Mouse (Mus musculus) stomach, embryonic 16.5 days (tissue): ENCODE results near the gene Atp5j2. TPM values are rescaled to one million over a fixed set of nuclear protein-coding genes. Genes with fewer than 3 reads are reported as not detected.
"Not testable (repeated sequence)": the region's sequence is repeated elsewhere in the genome, so short reads cannot be mapped to it uniquely, and the experiment has no call there.

Source experiments
- ATAC-seq: fragments of 200-750 bp; cut with Nextera tagmentation; 2 replicates; pipeline ENCODE4 v1.8.0; 2017; ENCODE audit warnings: moderate number of reproducible peaks, moderate TSS enrichment; ENCODE audit not compliant: insufficient read depth, low FRiP score
- H3K27ac ChIP-seq: fragments of 300-500 bp; sonication (generic); 2 replicates; pipeline ENCODE4 v1.5.1; 2014; ENCODE audit warnings: low read length
- H3K27me3 ChIP-seq: fragments of 300-500 bp; sonication (generic); 2 replicates; pipeline ENCODE4 v1.6.1; 2014; ENCODE audit warnings: low read length, control low read depth, mixed read lengths; ENCODE audit not compliant: control insufficient read depth, insufficient read depth
- H3K36me3 ChIP-seq: fragments of 300-500 bp; sonication (generic); 2 replicates; pipeline ENCODE4 v1.6.1; 2014; ENCODE audit warnings: low read length; ENCODE audit not compliant: control insufficient read depth, insufficient read depth
- H3K4me1 ChIP-seq: fragments of 300-500 bp; sonication (generic); 2 replicates; pipeline ENCODE4 v1.6.1; 2014; ENCODE audit warnings: low read length, control low read depth, mixed read lengths; ENCODE audit not compliant: control insufficient read depth, insufficient read depth
- H3K4me2 ChIP-seq: fragments of 300-500 bp; sonication (generic); 2 replicates; pipeline ENCODE4 v1.6.1; 2014; ENCODE audit warnings: low read depth, low read length, mixed read lengths
- H3K4me3 ChIP-seq: fragments of 300-500 bp; sonication (generic); replicated peaks from 2 replicates; pipeline ENCODE4 v1.5.1; 2014; ENCODE audit warnings: mild to moderate bottlenecking, low read length
- H3K9ac ChIP-seq: fragments of 300-500 bp; sonication (generic); 2 replicates; pipeline ENCODE4 v1.6.1; 2014; ENCODE audit warnings: low read length
- H3K9me3 ChIP-seq: fragments of 300-500 bp; sonication (generic); replicated peaks from 2 replicates; pipeline ENCODE4 v1.6.1; 2016; ENCODE audit warnings: low read length, control low read depth; ENCODE audit not compliant: control insufficient read depth
- WGBS: fragments of 180-500 bp; shearing (Covaris S2); extraction: QIAGEN DNeasy Blood & Tissue Kit; methylation state at CpG from one replicate; pipeline ENCODE4 v1.1.7; 2014; 5-methylcytosine and 5-hydroxymethylcytosine counted together
- polyA plus RNA-seq: library from polyadenylated mRNA; unstranded; fragments of >200 nt; fragmentation: Nextera tagmentation; extraction: Ambion mirVana; gene quantifications from 2 replicates; pipeline ENCODE4 v1.2.1, GENCODE M21; 2015

The Atp5j2 gene
- polyA plus RNA-seq, 1 experiment from 2014 or later, result 758 TPM

DNA sequence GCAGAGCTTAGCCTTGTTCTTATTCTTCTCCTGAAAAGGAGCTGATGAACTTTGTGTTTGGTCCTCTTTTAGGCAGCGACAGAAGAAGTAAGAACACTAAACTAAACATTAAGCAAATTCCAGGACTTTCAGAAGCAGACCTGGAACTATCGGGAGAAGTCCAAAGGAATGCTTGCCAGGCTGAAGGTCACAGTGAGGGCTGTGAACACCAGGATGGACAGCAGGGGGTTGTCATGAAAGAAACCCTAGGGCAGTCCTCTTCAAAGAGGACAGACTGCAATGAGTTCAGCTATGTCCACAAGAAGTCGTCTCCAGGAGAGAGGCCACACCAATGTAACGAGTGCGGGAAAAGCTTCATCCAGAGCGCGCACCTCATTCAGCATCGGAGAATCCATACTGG, 28.1 kb upstream of the Atp5j2 start:
- no peak for ATAC-seq
- no peaks in the 10 kb centered on the region for H3K4me1 ChIP-seq
- 88% methylated on average over 8 of the region's 8 CpGs for WGBS

DNA sequence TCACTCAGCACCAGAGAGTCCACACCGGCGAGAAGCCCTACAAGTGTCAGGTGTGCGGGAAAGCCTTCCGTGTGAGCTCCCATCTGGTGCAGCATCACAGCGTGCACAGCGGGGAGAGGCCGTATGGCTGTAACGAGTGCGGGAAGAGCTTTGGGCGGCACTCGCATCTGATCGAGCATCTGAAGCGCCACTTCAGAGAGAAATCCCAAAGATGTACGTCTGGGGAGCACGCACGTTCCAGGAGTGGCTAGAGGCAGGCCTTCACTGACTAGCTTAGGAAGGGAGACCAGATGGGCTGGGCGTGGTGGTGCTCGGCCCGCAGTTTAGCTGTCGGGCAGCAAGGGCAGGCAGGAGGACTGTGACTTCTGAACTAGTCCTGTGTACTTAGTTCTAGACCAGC, 26.8 kb upstream of the Atp5j2 start:
- no peak overlapping the region for H3K4me3 ChIP-seq

More for the DNA sequence above, 28.1 kb upstream of the Atp5j2 start:
- H3K4me2 ChIP-seq, result no peak overlapping the region
- no peak overlapping the region for H3K9ac ChIP-seq
- H3K27ac ChIP-seq, result no peak overlapping the region
- H3K9me3 ChIP-seq, result no peaks in the 10 kb centered on the region
- no peak overlapping the region for H3K4me3 ChIP-seq
- H3K36me3 ChIP-seq, result peaks cover 27% of the 10 kb centered on the region
- no peaks in the 10 kb centered on the region for H3K27me3 ChIP-seq

DNA sequence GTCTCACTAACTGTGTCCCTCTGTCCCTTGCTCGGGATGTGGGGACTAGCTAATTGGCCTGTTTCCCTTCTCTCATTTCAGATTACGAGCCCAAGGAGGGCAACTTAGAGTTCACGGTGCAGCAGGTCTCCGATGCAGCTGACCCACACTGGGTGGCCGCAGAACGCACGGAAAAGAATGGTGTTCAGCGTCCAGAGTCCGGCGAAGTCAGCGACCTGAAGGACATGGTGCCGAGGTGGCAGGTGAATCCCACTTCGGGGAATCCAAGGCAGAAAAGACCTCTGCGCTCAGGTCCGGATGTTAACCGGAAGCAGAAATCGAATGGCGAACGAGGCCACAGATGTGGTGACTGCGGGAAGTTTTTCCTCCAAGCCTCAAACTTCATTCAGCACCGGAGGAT, 26.3 kb upstream of the Atp5j2 start:
- H3K9ac ChIP-seq, result no peak overlapping the region
- no peaks in the 10 kb centered on the region for H3K9me3 ChIP-seq
- ATAC-seq, result no peak
- no peaks in the 10 kb centered on the region for H3K4me1 ChIP-seq
- 95% methylated on average over 21 of the region's 21 CpGs for whole genome bisulfite sequencing
- peaks cover 32% of the 10 kb centered on the region for H3K36me3 ChIP-seq
- no peak overlapping the region for H3K27ac ChIP-seq
- H3K4me2 ChIP-seq, result no peak overlapping the region
- no peak overlapping the region for H3K4me3 ChIP-seq
- H3K27me3 ChIP-seq, result no peaks in the 10 kb centered on the region

More for the DNA sequence above, 26.8 kb upstream of the Atp5j2 start:
- no peak overlapping the region for H3K27ac ChIP-seq
- no peak overlapping the region for H3K4me2 ChIP-seq
- H3K27me3 ChIP-seq, result no peaks in the 10 kb centered on the region
- no peaks in the 10 kb centered on the region for H3K9me3 ChIP-seq
- ATAC-seq, result no peak
- H3K9ac ChIP-seq, result no peak overlapping the region
- peaks cover 32% of the 10 kb centered on the region for H3K36me3 ChIP-seq
- H3K4me1 ChIP-seq, result no peaks in the 10 kb centered on the region
- WGBS, result 94% methylated on average over 20 of the region's 20 CpGs

DNA sequence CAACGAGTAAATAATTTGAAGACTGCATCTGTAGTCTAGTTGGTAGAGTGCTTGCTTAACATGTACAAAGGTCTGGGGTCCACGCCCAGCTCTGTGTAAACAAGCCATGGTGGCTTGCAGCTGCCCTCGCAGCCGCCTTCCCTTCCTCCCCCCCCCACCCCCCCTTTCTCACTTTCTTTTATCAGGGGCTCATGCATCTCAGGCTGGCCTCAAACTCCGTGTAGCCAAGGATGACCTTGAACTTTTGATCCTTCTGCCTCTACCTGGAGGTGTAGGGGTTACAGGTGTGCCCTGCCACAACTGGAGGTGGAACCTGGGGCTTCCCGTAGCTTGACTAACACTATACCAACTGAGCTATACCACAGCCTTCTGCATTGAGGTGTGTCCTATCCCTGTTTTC, 25.9 kb upstream of the Atp5j2 start:
- no peak overlapping the region for H3K27ac ChIP-seq
- no peaks in the 10 kb centered on the region for H3K4me1 ChIP-seq
- ATAC-seq, result peak; percentile 49; the same call in 1 of the 2 replicates
- no peaks in the 10 kb centered on the region for H3K27me3 ChIP-seq
- no peak overlapping the region for H3K9ac ChIP-seq
- no peak overlapping the region for H3K4me3 ChIP-seq
- peaks cover 32% of the 10 kb centered on the region for H3K36me3 ChIP-seq
- H3K9me3 ChIP-seq, result no peaks in the 10 kb centered on the region
- 65% methylated on average over 6 of the region's 6 CpGs for WGBS
- no peak overlapping the region for H3K4me2 ChIP-seq

DNA sequence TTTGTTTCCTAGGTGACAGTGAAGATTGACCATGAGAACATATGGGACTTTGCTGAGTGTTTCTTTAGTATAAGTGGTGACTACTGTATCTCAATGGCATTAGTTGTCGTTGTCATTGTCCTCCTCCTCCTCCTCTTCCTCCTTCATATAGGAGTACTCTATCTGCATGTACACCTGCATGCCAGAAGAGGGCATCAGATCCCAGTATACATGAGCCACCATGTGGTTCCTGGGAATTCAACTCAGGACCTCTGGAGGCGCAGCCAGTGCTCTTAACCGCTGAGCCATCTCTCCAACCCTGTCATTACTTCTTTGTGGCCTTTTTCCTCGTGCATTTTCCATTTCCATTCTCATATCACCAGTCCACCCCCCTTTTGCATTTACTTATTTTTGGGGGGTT, 22.8 kb upstream of the Atp5j2 start:
- Histone ChIP-seq H3K4me3 (no peak overlapping the region), H3K9me3 (no peaks in the 10 kb centered on the region), H3K27me3 (no peaks in the 10 kb centered on the region), H3K9ac (no peak overlapping the region), H3K36me3 (0 out of 2 replicates have a peak, but pooled peaks cover 21% of the 10 kb centered on the region), H3K4me2 (no peak overlapping the region), H3K4me1 (no peaks in the 10 kb centered on the region), H3K27ac (no peak overlapping the region)
- ATAC-seq, result no peak
- 74% methylated on average over 4 of the region's 4 CpGs for WGBS

DNA sequence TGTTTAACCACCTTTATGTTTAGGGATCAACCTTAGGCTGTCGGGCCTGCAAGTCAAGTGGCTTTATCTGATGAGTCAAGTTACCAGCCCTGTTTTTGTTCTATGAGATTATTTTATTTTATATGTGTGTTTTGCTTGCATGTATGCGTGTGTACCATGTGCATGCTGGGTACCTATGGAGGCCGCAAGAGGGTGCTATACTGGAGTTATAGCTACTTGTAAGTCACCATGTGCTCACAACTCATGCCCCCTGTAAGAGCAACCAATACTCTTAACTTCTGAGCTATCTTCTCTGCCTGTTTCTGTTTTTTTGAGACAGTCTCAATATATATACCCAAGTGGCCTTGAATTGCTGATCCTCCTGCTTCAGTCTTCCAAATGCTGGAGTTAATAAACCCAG, 21.6 kb upstream of the Atp5j2 start:
- H3K9ac ChIP-seq, result no peak overlapping the region
- H3K9me3 ChIP-seq, result no peaks in the 10 kb centered on the region; the same call in 1 of the 2 replicates
- H3K27me3 ChIP-seq, result no peaks in the 10 kb centered on the region
- peaks cover 18% of the 10 kb centered on the region for H3K36me3 ChIP-seq
- H3K27ac ChIP-seq, result no peak overlapping the region
- H3K4me3 ChIP-seq, result no peak overlapping the region
- 88% methylated on average over 3 of the region's 3 CpGs for WGBS
- no peak for ATAC-seq
- no peak overlapping the region for H3K4me2 ChIP-seq
- no peaks in the 10 kb centered on the region for H3K4me1 ChIP-seq

DNA sequence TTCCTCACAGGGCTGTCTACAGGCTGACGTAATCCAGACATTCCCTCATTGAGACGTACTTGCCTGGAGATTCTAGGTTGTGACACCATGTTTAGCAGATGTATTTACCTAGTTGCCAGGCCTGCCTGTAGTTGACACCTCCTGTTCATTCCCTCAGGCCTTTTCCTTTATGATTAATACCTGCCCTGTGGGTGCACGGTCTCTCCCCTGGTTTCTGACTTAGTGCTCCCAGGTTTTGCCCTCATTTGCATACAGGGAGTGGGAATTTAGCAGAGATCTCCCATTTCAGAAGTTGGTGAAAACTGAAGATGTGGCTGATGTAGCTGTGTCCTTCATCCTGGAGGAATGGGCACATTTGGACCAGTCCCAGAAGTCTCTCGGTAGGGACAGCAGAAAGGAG, 20.4 kb upstream of the Atp5j2 start:
- ATAC-seq, result no peak
- no peaks in the 10 kb centered on the region for H3K4me1 ChIP-seq
- no peak overlapping the region for H3K27ac ChIP-seq
- H3K36me3 ChIP-seq, result peaks cover 23% of the 10 kb centered on the region
- WGBS, result 86% methylated on average over 4 of the region's 4 CpGs
- no peak overlapping the region for H3K4me2 ChIP-seq
- H3K4me3 ChIP-seq, result no peak overlapping the region
- H3K9me3 ChIP-seq, result no peaks in the 10 kb centered on the region; the same call in 1 of the 2 replicates
- no peak overlapping the region for H3K9ac ChIP-seq
- no peaks in the 10 kb centered on the region for H3K27me3 ChIP-seq

DNA sequence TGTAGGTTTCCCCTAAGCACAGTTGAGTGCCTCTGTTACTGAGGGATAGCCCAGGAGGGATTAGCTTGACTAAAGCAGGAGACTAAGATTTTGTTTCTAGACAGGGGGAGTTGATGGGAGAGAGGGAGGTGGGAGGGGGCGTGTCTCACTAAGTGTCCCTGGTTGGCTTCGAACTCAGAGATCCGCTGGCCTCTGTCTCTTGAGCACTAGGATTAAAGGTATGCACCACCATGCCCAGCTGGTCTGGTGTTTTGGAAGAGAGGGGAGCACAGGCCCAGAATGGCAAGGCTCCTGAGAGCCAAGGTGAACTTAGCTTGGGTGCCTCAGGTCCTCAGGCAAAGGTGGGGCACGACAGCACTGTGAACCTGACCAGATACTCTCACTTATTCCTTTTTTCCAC, 19.5 kb upstream of the Atp5j2 start:
- 94% methylated on average over 4 of the region's 4 CpGs for WGBS
- H3K4me1 ChIP-seq, result no peaks in the 10 kb centered on the region
- no peak for ATAC-seq
- H3K4me2 ChIP-seq, result no peak overlapping the region
- H3K36me3 ChIP-seq, result peaks cover 23% of the 10 kb centered on the region
- H3K27ac ChIP-seq, result no peak overlapping the region
- no peak overlapping the region for H3K4me3 ChIP-seq
- H3K9ac ChIP-seq, result no peak overlapping the region
- no peaks in the 10 kb centered on the region; the same call in 1 of the 2 replicates for H3K9me3 ChIP-seq
- H3K27me3 ChIP-seq, result no peaks in the 10 kb centered on the region

DNA sequence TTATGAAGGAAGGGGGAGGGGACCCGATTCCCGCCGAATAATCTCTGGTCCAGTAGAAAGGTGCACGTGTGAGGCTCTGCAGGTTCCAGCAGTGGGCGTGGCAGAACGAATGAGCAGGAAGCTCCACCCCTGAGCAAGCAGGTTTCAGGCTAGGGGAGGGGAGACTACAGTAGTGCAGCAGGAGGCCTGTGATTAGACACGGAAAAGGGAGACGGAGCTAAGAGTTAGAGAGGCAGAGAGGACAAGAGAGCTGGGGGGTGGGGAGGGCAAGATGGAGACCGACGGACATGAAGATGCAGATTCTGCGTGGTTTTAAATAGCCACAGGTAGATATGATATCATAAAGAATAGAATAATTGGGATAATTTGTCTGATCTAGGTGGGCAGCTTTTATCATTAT, 16.5 kb upstream of the Atp5j2 start:
- not testable (repeated sequence) for H3K9ac ChIP-seq, H3K27me3 ChIP-seq, H3K9me3 ChIP-seq, H3K27ac ChIP-seq, H3K4me2 ChIP-seq, H3K4me3 ChIP-seq, ATAC-seq
- 49% methylated on average over 11 of the region's 11 CpGs for WGBS
- Histone ChIP-seq H3K4me1 (peaks cover 10% of the 10 kb centered on the region), H3K36me3 (peaks cover 14% of the 10 kb centered on the region)

DNA sequence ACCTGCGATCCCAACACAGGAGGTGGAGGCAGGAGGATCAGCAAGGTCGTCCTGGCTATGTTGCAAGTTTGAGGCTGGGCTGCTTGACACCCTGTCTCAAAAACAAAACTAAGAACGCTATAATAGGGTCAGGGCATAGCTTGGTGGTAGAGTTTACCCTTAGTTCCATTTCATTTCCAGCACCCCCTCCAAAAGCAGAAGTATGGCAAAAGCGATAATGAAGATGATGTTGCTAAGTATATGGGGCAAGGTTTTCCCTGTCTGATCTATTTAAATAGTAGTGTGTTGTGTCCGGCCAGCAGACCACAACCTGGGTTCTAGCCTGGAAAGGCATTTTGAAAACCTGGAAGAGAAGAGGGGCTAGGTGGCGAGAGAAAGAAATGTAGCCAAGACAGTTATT, 16.1 kb upstream of the Atp5j2 start:
- Histone ChIP-seq H3K9me3 (no peaks in the 10 kb centered on the region; the same call in 1 of the 2 replicates), H3K27me3 (no peaks in the 10 kb centered on the region), H3K4me3 (no peak overlapping the region), H3K27ac (no peak overlapping the region), H3K4me1 (peaks cover 10% of the 10 kb centered on the region), H3K9ac (no peak overlapping the region), H3K4me2 (no peak overlapping the region), H3K36me3 (peaks cover 14% of the 10 kb centered on the region)
- WGBS, result 81% methylated on average over 5 of the region's 6 CpGs
- ATAC-seq, result no peak
